Mouse (Mus musculus): ENCODE measurements around the gene 4933434E20Rik.
A peak's percentile ranks its signal among the peaks of the same experiment; 100 is the strongest.

Gene 4933434E20Rik

DNA sequence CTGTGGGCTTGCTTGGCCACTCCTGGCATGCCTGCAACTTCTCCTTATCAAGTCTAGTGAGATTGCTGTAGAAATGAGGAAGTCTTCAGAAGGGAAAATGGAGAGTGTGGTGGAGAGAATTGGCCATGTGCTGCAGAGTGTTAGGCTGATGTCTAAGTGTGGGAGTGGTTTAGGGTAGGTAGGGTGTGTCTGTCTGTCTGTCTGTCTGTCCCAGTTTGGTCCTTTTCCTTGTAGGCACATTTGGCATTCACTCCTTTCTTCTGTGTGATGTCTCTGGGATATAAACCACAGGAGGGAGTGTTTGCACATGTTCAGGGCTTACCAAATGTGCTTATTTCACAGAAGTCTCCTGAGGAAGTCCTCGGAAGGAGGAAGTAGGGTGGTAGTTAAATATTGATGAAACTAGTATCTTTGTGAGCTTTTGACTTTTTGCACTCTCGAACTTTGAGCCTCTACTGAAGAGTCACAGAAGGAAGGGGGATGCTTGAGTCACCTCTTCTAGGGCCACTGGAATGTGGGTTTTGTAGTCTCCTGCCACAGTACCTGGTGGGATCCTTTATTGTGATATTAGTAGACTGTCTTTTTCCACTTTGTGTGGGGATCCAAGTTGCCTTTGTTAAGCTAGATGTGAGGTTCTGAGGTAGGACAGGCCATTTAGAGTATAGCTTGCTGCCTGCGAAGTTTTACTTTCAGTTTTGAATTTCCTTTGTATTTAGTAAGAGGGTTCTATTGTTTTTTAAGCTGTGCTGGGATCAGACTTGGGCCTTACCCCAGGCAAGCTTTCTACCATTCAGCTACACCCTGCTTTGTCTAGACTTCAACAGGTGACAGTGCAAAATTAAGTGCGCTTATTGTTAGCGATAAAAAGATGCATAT, 30.2 kb downstream of the 4933434E20Rik start:
- DNase-seq (ENCODE audit: low spot score in 2 of 2), result no peak

DNA sequence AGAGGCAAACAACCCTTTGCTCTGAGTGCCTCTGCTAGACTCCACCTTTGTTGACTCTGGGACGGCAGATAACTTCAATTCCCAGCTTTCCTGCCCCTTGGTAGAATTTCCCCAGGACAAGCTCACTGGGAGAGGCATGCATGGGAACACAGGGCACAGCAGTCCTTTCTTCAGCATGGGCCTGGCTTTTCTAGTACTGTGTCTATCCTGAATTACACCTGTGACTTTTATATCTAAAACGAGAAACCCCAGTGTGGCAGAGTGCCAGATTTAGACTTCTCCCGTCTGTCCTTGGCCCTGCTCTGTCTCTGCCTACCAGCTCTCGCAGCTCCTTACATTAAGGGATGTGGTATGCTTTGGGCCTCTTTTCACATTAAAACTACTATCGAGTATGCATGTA, 31.6 kb downstream of the 4933434E20Rik start:
- no peak for DNase-seq (ENCODE audit: low spot score in 2 of 2)

DNA sequence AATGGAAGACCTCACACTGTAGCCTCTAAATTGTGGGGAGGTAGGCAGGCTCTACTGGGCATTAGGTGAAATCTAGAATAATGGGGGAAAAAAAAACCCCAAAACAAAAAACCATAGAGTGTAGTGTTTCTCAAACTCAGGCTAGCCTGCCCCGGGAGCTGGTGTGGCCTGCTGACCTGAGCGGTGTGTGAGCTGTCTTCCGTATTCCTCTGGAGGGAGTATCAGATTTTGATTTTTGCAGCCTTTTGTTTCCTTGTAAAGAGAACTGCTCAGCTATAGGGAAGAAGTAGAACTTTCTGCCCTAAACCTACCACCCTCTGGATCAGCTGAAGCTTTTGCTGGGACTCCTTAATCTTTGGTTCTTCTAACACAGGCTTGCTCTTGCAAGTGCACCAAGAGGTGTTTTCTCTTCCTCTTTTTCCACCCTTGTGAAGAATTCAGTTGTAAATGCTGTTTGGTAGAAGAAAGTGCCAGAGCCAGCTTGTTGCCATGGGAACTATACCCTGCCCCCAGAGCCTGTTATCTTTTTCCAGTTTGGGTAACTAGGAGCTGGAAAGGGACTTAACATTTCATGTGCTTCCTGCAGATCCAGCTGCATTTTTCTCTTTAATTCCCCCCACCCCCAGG, 32.4 kb downstream of the 4933434E20Rik start:
- no peak for DNase-seq (ENCODE audit: low spot score in 2 of 2)

DNA sequence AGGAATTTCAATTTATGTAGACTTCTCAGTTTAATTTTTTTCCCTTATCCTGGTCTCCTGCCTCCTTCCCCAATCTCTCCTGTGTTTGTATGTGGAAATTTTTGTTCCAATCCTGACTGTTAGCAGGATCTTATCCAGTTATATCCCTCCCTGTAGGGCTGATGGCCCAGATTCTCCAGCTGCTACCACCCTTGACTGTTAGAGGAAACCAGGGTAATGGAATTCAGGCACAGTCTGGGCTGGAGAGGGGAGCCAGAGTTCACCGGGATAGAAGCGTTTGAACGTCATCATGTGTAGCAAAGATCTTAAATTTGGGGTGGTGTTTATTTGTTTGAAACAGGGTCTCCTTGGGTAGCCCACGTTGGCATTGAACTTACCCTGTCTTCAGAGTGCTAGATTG, 33.4 kb downstream of the 4933434E20Rik start:
- no peak for DNase-seq (ENCODE audit: low spot score in 2 of 2)

DNA sequence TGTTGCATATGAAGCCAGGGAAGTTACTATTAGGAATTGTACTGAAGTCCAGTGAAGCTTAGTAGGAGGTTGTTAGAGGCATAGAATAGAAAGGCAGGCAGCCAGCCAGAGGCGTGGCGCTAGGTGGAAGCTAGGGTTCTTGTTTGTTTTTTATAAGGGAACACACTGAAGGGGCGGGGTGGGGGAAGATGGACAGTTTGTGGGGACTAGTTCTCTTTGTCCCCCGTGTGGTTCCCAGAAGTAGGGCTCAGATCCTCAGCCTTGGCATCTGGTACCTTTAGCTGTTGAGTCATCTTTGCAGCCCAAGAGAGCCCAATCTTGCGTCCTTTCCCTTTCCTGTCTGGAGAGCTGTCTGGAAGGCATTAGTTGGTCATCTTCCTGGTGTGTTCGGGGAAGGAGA, 33.8 kb downstream of the 4933434E20Rik start:
- no peak for DNase-seq (ENCODE audit: low spot score in 2 of 2)

DNA sequence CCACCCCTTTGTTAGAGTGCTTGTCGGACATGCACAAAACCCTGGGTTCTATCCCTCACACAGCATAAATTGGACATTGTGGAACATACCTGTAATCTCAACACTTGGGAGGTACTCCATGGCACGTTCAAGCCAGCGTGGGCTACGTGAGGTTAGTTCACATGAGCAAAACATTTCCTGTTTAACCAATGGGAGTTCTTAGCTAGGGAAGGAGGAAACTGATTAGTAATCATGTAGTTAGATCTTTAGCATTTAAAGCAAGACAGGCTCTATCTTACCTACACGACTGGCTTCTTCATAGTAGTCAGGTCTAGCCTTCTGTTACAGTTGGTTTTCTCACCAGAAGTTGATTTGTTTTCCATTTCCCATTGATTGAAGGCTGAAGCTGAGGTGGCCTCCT, 34.6 kb downstream of the 4933434E20Rik start:
- DNase-seq (ENCODE audit: low spot score in 2 of 2), result no peak

DNA sequence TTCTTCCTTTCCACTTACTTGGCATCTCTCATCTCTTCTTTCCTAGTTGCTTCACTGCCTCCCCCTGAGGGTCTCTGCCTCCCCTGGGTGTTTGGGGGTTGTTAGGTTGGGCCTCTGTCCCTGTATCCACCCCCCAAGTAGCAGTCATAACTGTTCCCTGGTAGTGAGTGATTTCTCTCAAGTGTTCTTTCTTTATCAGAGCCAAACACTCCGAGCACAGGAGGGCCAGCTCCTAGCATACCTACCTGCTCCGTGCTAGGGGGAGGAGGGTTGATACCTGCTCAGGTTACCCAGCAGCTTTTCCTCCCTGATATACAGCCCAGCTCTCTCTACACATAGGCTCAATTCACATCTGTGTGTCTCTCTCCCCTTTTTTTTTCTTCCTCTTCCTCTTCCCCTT, 37.2 kb downstream of the 4933434E20Rik start:
- DNase-seq (ENCODE audit: low spot score in 2 of 2), result no peak

DNA sequence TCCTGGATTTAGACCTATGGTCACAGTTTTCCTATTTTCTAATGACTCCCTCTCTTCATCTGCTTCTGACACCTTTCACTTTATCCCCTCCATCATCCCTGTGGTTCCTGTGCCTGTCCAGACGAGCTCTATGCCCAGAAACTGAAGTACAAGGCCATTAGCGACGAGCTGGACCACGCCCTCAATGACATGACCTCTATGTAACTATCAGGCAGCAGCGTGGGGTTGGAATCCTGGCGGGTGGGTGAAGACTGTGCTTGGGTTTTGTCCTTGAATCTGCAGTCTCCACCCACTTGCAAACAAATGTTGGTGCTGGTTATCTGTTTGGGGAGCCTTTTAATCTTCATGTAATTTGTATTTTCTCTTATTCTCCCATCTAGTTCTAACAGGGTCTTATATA, 39.5 kb downstream of the 4933434E20Rik start:
- DNase-seq (ENCODE audit: low spot score in 2 of 2), result no peak

DNA sequence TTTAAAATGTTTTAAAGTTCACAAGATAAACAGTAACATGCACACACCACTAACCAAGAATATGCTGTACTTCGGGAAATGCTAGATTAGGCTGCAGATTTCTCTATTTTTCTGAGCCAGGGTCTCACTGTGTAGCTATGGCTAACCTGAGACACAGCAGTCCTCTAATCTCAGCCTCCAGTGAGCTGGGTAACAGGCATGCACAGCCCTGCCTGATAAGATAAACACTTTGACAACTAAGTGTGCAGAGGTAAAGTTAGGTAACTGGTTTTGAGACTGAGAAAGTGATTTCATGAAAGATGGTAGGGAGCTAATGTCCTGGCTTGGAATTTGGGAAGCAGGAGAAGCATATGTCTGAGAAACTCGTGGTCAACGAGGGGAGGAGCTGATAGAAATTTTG, 43.0 kb downstream of the 4933434E20Rik start:
- DNase-seq (ENCODE audit: low spot score in 2 of 2), result no peak

DNA sequence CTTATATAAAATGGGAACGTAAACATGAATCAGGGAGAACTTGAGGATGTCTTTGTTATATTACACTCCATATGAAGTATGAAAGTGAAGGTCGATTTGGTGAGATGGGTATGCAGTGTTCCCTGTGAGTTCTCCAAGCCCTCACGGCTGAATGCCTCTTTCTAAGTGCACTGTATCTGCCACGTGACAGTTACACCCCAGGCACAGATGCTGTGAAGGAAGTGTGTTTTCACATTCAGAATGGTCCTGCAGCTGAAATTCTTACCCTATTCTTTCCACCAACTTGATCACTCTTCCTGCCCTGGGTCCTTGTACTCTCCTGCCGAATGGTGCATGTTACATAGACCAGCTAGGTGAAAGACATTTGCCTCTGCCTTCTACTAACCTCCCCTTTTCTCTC, 46.5 kb downstream of the 4933434E20Rik start:
- no peak for DNase-seq (ENCODE audit: low spot score in 2 of 2)

DNA sequence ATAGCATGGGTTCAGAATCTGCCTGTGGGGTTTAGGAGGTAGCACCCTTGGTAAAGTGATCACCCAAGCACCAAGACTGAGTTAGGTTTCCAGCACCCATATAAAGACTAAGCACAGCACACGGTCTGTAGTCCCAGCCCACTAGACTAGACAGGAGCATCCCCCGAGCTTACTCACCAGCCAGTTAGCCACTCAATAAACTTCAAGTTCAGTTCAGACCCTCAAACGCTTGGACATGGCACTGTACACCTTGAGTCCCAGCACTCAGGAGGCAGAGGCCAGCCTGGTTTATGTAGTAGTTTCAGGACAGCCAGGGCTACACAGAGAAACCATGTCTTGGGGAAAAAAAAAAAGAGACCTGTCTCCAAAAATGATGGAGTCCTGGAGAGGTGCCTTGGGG, 49.6 kb downstream of the 4933434E20Rik start:
- DNase-seq (ENCODE audit: low spot score in 2 of 2), result no peak

DNA sequence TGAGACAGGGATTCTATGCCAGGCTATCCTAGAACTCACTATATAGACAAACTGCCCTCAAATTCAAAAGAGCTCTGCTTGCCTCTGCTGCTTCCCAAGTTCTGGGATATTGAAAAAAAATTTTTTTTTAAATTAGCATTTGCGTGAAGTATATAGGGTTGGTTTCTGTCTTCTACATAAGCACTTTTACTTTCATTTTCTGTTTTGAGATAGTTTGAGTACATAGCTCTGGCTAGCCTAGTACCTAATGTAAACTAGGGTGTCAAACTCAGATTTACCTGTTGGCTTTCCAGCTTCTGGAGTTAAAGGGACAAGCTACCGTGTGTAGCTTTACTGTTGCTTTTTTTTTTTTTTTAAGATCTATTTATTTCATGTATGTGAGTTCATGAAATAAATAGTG, 50.2 kb downstream of the 4933434E20Rik start:
- DNase-seq (ENCODE audit: low spot score in 2 of 2), result no peak

DNA sequence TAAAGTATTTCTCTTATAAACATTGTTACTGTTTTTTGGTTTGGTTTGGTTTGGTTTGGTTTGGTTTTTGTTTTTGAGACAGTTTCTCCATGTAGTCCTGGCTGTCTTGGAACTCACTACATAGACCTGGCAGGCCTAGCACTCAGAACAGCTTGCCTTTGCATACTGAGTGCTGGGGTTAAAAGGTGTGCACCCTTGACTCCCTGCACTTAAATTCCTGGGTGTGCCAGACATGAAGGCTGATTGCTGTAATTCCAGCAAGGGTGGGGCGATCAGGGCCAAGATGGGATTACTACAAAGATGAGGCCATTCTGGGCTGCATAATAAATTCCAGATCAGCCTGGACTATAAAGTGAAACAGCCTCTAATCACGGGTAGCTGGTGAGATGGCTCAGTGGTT, 50.8 kb downstream of the 4933434E20Rik start:
- no peak for DNase-seq (ENCODE audit: low spot score in 2 of 2)

DNA sequence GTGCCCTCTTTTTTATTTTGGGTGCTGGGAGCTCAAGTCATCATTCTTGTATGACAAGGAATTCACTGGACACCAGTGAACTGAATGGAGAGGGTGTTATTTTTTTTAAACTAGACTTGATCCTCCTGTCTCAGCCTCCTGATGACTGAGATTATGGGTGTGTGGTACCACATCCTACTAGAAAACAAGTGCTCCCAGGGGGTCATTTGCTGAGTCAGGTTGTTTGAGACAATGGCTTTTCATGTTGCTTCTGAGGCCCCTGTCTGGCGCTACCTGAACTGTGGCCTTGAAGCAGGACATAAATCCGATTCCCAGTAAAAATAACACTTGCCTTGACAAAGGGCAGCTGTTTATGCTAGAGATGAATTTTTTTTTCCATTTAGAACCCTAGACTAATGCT, 51.7 kb downstream of the 4933434E20Rik start:
- no peak for DNase-seq (ENCODE audit: low spot score in 2 of 2)

DNA sequence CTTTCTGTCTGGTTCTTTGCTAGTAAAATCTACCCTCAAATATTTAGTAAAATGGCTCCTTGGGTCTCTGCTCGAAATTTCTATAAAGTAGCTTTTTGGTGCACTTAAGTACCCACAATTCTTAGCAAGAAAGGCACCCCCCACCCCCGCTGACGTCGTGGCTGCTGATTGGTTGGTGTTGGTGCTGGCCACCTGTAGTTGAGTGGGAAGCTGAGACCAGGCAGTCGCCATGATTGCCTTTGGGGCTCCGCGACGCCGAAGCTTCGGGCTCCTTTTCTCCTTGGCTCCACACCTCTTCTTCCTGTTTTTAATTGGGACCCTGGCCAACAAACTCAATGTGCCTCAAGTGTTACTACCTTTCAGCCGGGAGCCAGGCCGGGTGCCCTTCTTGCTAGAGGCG, 52.5 kb downstream of the 4933434E20Rik start, which contains the start of gene Nup210l:
Gene Nup210l (plus strand): TSS at position 195 of the 400 bp plus-strand sequence.
- DNase-seq (ENCODE audit: low spot score in 2 of 2), result no peak

DNA sequence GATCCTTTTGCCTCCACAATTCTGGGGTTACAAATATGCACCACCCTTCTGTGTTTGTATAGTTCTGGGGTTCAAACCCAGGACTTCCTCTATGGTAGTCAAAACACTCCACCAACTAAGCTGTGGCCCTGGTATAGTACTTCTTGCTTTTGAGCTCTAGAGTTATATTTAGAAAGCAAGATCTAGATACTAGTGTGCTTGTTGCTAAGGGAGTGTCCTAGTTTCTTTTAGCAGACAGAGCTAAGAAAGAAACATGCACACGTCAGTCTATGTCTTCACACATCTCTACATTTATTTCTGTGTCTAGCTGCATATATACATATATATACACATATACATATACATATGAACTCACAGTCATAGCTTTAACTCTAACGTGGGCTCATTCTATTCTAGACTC, 60.3 kb downstream of the 4933434E20Rik start:
- no peak for DNase-seq (ENCODE audit: low spot score in 2 of 2)

DNA sequence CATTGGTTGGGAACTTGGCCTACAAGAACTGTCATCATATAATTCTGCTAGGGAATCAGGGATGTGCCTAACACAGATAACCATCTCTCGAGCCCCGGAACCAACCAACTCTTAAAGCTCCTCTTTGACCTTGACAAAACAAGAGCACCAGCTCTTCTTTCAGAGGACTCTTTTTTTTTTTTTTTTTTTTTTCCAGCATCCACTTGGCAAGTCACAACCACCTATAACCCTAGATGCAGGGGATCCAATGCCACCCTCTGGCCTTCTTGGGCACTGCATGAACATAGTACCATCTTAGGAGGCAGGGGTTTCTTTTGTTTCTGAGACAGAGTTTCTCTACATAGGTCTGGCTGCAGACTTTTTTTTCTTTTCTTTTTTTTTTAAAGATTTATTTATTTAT, 62.9 kb downstream of the 4933434E20Rik start:
- peak in 1 of 2 experiments; percentile 17 for DNase-seq (ENCODE audit: low spot score in 2 of 2)

DNA sequence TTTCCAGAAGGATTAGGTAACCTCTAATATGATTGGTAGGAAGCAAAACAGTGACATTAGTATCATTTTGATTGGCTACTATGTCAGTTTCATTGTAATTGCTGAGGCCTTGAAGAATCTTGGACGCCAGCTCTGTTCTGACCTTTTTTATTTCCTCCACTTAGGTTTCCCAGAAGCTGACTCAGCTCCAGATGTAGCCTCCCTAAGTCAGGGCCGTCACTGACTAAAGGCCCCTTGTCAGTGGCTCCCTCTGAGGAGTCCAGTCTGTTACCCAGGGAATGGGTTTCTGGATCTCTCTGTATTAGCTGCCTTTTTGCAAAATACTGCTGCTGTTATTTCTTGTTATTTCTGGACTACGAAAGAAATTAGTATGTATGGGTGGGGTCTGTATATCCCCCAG, 64.1 kb downstream of the 4933434E20Rik start:
- no peak for DNase-seq (ENCODE audit: low spot score in 2 of 2)

Data from thymus, postnatal 10 days (tissue).